Mouse (Mus musculus): ENCODE measurements around the gene Ctbp2. TPM values are rescaled to one million over a fixed set of nuclear protein-coding genes. Genes with fewer than 3 reads are reported as not detected.

Gene Ctbp2
- total RNA-seq, 2 experiments from 2014 or later = 28.3 to 34.7 TPM

GRCm38 (mm10) chr7:133027930-133028329, 96.2 kb downstream of the Ctbp2 start:
- DNase-seq (ENCODE audit: extremely low spot score in 1 of 2, low spot score in 2 of 2) = no peak

DNA sequence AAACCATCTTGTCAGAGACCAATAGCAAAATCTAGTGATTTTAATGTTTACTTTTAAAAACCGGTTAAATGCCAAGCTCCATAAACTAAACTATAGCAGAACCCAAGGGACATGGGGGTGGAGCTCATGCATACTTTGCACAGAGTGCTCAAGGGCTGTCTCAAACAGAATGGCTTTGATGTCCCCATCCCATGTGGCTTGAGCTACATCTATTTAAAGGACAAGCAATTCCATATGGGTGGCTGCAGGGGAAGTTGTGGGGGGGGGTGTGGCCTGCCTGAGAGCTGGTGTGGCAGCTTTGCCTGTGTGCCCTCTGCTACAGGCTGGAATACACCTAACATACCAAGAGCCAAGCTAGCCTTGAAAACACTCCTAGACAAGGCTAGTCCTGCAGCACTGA, 99.5 kb downstream of the Ctbp2 start:
- DNase-seq (ENCODE audit: extremely low spot score in 1 of 2, low spot score in 2 of 2) = no peak
- intact Hi-C loops (cut with DNase I) = no loop called here

More at GRCm38 (mm10) chr7:133027930-133028329, 96.2 kb downstream of the Ctbp2 start:
- intact Hi-C loops (cut with DNase I) = no loop called here

DNA sequence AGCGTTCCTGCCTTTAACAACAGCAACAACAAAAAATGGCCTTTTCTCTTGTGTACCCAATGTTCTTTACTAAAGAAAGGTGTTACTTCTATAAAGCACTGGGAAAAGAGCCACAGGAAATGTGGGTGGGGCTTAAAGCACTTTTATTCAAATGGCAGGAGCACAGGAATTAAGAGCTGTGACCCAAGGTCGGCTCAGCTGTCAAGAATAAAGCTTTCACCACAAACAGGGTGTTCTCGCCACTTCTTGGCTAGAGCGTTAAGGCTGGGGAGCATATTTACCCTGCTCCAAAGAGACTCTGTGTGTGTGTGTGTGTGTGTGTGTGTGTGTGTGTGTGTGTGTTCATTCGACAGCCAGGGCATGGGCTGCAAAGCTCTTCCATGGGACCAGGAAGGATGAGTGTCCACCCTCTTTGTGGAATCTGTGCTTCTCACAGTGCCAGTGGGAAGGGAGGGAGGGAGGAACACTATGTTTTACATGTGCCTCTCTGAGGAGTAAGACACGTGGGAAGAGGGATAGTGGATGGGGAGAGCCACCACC, 104.6 kb downstream of the Ctbp2 start:
- DNase-seq (ENCODE audit: extremely low spot score in 1 of 2, low spot score in 2 of 2) = no peak
- intact Hi-C loops (cut with DNase I) = no loop called here

DNA sequence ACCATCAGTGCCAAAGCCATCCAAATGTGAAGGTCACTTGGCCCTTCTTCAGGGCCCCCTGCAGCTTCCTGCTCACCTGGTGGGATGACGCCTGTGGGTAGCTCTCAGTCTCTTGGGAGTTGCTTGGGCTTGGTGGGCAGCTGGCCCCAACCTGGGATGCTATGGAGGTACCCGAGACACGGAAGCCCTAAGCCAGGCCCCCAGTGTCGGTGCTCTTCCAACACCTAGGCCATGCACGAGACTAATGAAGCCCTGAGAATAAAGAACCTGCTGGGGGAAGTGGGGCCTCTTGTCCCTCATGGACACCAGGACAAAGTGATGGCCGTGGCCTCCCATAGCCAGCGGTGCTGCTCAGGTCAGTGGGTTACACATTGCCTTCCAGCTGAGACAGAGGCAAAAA, 105.2 kb downstream of the Ctbp2 start:
- intact Hi-C loops (cut with DNase I) = no loop called here
- no peak for DNase-seq (ENCODE audit: extremely low spot score in 1 of 2, low spot score in 2 of 2)

- intact Hi-C loops (cut with DNase I) = no loop called here
- no peak for DNase-seq (ENCODE audit: extremely low spot score in 1 of 2, low spot score in 2 of 2)
Observed at GRCm38 (mm10) chr7:133015416-133016070, 108.6 kb downstream of the Ctbp2 start.

GRCm38 (mm10) chr7:133014631-133015030, 109.5 kb downstream of the Ctbp2 start:
- intact Hi-C loops (cut with DNase I) = no loop called here

GRCm38 (mm10) chr7:133013923-133014322, 110.2 kb downstream of the Ctbp2 start:
- no peak for DNase-seq (ENCODE audit: extremely low spot score in 1 of 2, low spot score in 2 of 2)
- intact Hi-C loops (cut with DNase I) = no loop called here

More at GRCm38 (mm10) chr7:133014631-133015030, 109.5 kb downstream of the Ctbp2 start:
- no peak for DNase-seq (ENCODE audit: extremely low spot score in 1 of 2, low spot score in 2 of 2)

- intact Hi-C loops (cut with DNase I) = no loop called here
- peak in 1 of 2 experiments; percentile 45 for DNase-seq (ENCODE audit: extremely low spot score in 1 of 2, low spot score in 2 of 2)
Observed at GRCm38 (mm10) chr7:133012637-133013366, 111.4 kb downstream of the Ctbp2 start.

DNA sequence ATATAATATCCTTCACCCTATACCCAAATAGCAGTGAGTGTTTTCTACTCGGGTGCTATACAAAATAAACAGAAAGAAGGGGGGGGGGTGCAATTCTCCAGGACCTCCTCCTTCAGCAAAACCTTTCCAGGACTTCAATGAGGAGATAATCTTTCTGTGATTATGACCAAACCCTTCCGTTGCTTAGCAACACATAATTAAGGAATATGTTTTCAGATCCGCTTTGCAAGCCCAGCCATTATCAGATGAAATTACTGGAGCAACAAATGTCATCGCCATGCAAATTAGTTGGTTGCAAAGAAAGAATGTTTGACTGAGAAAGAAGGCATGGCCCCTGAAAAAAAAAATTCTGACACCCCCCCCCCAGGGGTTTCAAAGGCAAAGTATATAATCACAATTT, 112.5 kb downstream of the Ctbp2 start:
- DNase-seq (ENCODE audit: extremely low spot score in 1 of 2, low spot score in 2 of 2) = no peak
- intact Hi-C loops (cut with DNase I) = no loop called here

DNA sequence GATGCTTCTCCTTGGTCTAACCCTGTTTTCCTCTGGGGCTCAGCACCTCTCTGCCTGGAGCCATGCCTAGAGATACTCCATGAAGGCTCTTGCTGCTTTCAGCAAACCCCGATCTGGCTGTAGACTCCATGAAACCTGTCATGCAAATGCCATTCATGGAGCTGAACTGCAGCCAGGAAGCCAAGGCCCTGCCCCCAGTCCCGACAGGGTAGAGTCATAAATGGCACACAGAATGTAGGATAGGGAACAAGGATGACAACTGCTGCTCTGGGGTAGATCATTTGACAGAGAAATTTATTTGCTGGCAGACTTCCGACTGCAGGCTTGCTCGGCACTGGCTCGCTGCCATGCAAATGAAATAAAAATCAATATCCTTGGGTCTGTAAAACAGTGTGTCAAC, 113.0 kb downstream of the Ctbp2 start:
- intact Hi-C loops (cut with DNase I) = no loop called here
- DNase-seq (ENCODE audit: extremely low spot score in 1 of 2, low spot score in 2 of 2) = no peak

GRCm38 (mm10) chr7:133010477-133010876, 113.7 kb downstream of the Ctbp2 start:
- intact Hi-C loops (cut with DNase I) = no loop called here

DNA sequence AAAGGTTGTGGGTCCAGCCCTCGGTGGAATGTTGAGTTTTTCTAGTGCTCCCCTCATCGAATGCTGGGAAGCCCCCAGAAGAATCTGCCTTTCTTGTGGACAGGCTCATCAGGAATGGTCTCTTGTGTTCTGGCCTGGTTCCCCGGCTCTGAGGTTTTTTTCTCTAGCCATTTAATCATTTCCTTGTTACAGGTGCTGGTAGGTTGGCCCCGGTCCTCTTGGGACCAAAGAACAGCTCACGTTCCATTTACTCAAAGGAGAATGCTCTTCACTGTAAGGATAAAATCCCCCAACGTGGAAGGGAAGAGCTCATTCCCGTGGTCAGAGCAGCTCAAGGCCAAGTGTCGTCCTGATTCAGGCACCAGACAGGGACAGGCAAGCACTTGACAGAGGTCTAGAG, 114.5 kb downstream of the Ctbp2 start:
- intact Hi-C loops (cut with DNase I) = no loop called here

More at GRCm38 (mm10) chr7:133010477-133010876, 113.7 kb downstream of the Ctbp2 start:
- no peak for DNase-seq (ENCODE audit: extremely low spot score in 1 of 2, low spot score in 2 of 2)

DNA sequence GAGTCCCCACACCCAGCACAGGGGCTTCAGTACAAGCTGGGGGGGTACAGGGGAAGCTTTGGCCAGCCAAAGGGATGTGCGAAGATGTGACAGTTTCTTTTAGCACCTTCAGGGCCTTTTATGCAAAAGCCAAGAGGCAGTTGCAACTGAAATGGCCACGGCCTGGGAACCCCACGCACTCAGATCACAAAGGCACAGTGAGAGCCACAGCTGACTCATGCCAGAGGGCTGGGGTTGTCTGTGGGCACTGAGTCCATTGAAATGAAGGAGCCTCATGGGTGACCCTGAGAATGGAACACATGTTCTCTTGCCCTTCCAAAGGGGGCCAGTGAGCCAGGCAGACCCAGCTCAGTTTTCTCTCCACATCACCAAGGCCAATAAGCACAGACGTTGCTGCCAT, 115.5 kb downstream of the Ctbp2 start:
- intact Hi-C loops (cut with DNase I) = no loop called here

More for the DNA sequence above, 114.5 kb downstream of the Ctbp2 start:
- no peak for DNase-seq (ENCODE audit: extremely low spot score in 1 of 2, low spot score in 2 of 2)

GRCm38 (mm10) chr7:133007343-133007742, 116.8 kb downstream of the Ctbp2 start:
- no peak for DNase-seq (ENCODE audit: extremely low spot score in 1 of 2, low spot score in 2 of 2)
- intact Hi-C loops (cut with DNase I) = no loop called here

More for the DNA sequence above, 115.5 kb downstream of the Ctbp2 start:
- DNase-seq (ENCODE audit: extremely low spot score in 1 of 2, low spot score in 2 of 2) = no peak

- intact Hi-C loops (cut with DNase I) = no loop called here
- DNase-seq (ENCODE audit: extremely low spot score in 1 of 2, low spot score in 2 of 2) = no peak
Observed at GRCm38 (mm10) chr7:133005772-133006171, 118.4 kb downstream of the Ctbp2 start.

DNA sequence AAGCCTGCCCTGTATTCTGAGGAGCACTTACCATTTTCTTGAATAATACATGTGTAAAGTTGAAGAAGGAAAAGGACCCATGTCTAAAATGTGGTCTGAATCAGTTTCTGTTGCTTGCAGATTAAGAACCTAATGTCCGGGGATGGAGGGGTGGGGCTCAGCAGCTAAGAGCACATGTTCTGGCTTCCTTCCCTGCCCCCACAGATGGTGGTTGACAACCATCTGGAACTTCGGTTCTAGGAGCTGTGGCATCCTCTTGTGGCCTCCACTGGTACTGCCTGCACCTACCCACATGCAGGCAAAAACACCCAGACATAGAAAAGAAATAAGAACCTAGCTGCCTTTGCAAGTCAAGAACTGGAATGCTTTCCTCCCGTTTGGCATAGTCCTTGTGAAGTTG, 120.7 kb downstream of the Ctbp2 start:
- intact Hi-C loops (cut with DNase I) = loop anchor here (5.0 kb wide), 2 partner anchors 121 to 346 kb away; no protein-coding TSS in a partner anchor
- DNase-seq (ENCODE audit: extremely low spot score in 1 of 2, low spot score in 2 of 2) = peak; percentile 84 to 91

GRCm38 (mm10) chr7:133002271-133002670, 121.9 kb downstream of the Ctbp2 start:
- intact Hi-C loops (cut with DNase I) = loop anchor here (5.0 kb wide), 2 partner anchors 120 to 345 kb away; no protein-coding TSS in a partner anchor
- DNase-seq (ENCODE audit: extremely low spot score in 1 of 2, low spot score in 2 of 2) = no peak

- intact Hi-C loops (cut with DNase I) = loop anchor here (5.0 kb wide), 2 partner anchors 119 to 344 kb away; no protein-coding TSS in a partner anchor
- DNase-seq (ENCODE audit: extremely low spot score in 1 of 2, low spot score in 2 of 2) = no peak
Observed at GRCm38 (mm10) chr7:133001388-133001787, 122.8 kb downstream of the Ctbp2 start.

DNA sequence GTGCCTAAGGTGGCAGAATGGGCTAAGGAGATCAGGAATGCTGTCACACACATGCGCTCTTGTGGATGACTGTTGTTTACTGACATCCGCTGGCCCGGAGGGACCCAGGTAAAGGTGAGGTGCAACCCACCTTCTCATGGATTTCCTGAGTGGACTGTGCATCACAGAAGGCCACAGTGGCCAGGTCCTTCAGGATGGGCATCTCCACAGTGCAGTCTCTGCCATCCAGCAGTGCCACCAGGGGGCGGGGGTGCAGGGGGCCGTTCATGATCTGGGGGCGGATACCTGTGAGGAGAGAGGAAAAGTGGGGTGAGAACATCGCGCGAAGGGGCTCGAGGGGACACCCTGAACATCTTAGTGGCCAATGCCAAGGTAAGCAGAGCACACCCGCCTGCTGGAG, 125.1 kb downstream of the Ctbp2 start:
- intact Hi-C loops (cut with DNase I) = no loop called here
- no peak for DNase-seq (ENCODE audit: extremely low spot score in 1 of 2, low spot score in 2 of 2)

DNA sequence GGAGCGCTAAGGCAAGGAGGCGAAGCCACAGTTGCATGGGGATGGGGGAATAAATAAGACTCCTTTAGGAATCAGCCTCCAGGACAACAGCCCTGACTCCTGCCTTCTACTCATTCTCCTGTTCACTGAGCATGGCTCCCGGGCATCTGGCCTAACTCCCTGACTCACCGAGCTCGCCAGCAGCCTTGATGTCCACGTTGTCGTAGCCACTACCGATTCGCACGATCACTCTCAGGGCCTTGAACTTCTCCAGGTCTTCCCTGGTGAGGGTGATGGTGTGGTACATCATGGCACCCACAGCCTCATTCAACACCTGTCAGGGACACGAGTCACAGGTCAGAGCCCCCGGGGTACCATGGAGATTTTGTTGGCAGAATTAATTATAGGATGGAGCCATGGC, 125.5 kb downstream of the Ctbp2 start:
- no peak for DNase-seq (ENCODE audit: extremely low spot score in 1 of 2, low spot score in 2 of 2)
- intact Hi-C loops (cut with DNase I) = no loop called here

Data from left cerebral cortex, postnatal 10 days (tissue).